Mouse (Mus musculus) forebrain, embryonic 10.5 days (tissue): Measurements from ENCODE around the gene Irs2. TPM values are rescaled to one million over a fixed set of nuclear protein-coding genes. Genes with fewer than 3 reads are reported as not detected.

ENCODE experiments used
- DNase-seq: peaks from one replicate; pipeline ENCODE4 v3.0.0-alpha.2; 2017; ENCODE audit warnings: low spot score; ENCODE audit errors: extremely low spot score
- H3K27ac ChIP-seq: fragments of 300-500 bp; sonication (generic); 2 replicates; pipeline ENCODE4 v1.5.1; 2016; ENCODE audit warnings: mild to moderate bottlenecking
- H3K27me3 ChIP-seq: fragments of 300-500 bp; sonication (generic); 2 replicates; pipeline ENCODE4 v1.6.1; 2016; ENCODE audit warnings: mild to moderate bottlenecking; ENCODE audit not compliant: poor library complexity, severe bottlenecking
- H3K36me3 ChIP-seq: fragments of 300-500 bp; sonication (generic); replicated peaks from 2 replicates; pipeline ENCODE4 v1.6.1; 2016; ENCODE audit warnings: mild to moderate bottlenecking, moderate library complexity
- H3K4me1 ChIP-seq: fragments of 300-500 bp; sonication (generic); 2 replicates; pipeline ENCODE4 v1.6.1; 2016
- H3K4me3 ChIP-seq: fragments of 300-500 bp; sonication (generic); 2 replicates; pipeline ENCODE4 v1.5.1; 2016; ENCODE audit warnings: mild to moderate bottlenecking, moderate library complexity
- H3K9me3 ChIP-seq: fragments of 300-500 bp; sonication (generic); 2 replicates; pipeline ENCODE4 v1.6.1; 2016; ENCODE audit warnings: mild to moderate bottlenecking, moderate library complexity
- WGBS: fragments of 180-500 bp; shearing (Covaris S2); methylation state at CpG from one replicate; pipeline ENCODE4 v1.1.7; 2016; 5-methylcytosine and 5-hydroxymethylcytosine counted together
- polyA plus RNA-seq: library from polyadenylated mRNA; unstranded; fragments of >200 nt; fragmentation: Nextera tagmentation; extraction: Ambion mirVana; gene quantifications from 2 replicates; pipeline ENCODE4 v1.2.1, GENCODE M21; 2016

The Irs2 gene
- polyA plus RNA-seq, 1 experiment from 2014 or later = 5.7 TPM

- Histone ChIP-seq H3K4me1 (peaks cover 59% of the 10 kb centered on the region), H3K4me3 (no peak overlapping the region), H3K27me3 (peaks cover 48% of the 10 kb centered on the region), H3K36me3 (no peaks in the 10 kb centered on the region), H3K27ac (peak overlapping the region; percentile 40; the same call in 1 of the 2 replicates), H3K9me3 (no peaks in the 10 kb centered on the region)
- no peak for DNase-seq
- WGBS = 43% methylated on average over 11 of the region's 11 CpGs
Observed at GRCm38 (mm10) chr8:10953346-10954053, 54.8 kb downstream of the Irs2 start.

GRCm38 (mm10) chr8:10952706-10953105 lies 55.6 kb downstream of the Irs2 start:
- Histone ChIP-seq H3K4me1 (peaks cover 59% of the 10 kb centered on the region), H3K27ac (peak overlapping the region; percentile 73; the same call in 1 of the 2 replicates), H3K4me3 (no peak overlapping the region), H3K27me3 (peaks cover 50% of the 10 kb centered on the region), H3K9me3 (no peaks in the 10 kb centered on the region), H3K36me3 (no peaks in the 10 kb centered on the region)
- 26% methylated on average over 5 of the region's 5 CpGs for WGBS
- DNase-seq = no peak

GRCm38 (mm10) chr8:10952235-10952634 lies 56.0 kb downstream of the Irs2 start:
- no peaks in the 10 kb centered on the region for H3K36me3 ChIP-seq
- peaks cover 52% of the 10 kb centered on the region for H3K27me3 ChIP-seq
- peak overlapping the region; percentile 73; the same call in 1 of the 2 replicates for H3K27ac ChIP-seq
- no peaks in the 10 kb centered on the region for H3K9me3 ChIP-seq
- no peak overlapping the region for H3K4me3 ChIP-seq
- peaks cover 59% of the 10 kb centered on the region for H3K4me1 ChIP-seq
- DNase-seq = no peak
- WGBS = 94% methylated on average over 2 of the region's 2 CpGs

- DNase-seq = no peak
- Histone ChIP-seq H3K4me1 (peaks cover 59% of the 10 kb centered on the region), H3K36me3 (no peaks in the 10 kb centered on the region), H3K27me3 (peaks cover 56% of the 10 kb centered on the region), H3K4me3 (no peak overlapping the region), H3K27ac (peak overlapping the region; percentile 73), H3K9me3 (no peaks in the 10 kb centered on the region)
- WGBS = 55% methylated on average over 4 of the region's 4 CpGs
Observed at GRCm38 (mm10) chr8:10951567-10951966, 56.7 kb downstream of the Irs2 start.

GRCm38 (mm10) chr8:10945939-10946740 lies 62.1 kb downstream of the Irs2 start:
- no peaks in the 10 kb centered on the region for H3K9me3 ChIP-seq
- peak overlapping the region; percentile 88 for H3K27ac ChIP-seq
- H3K27me3 ChIP-seq = peaks cover 75% of the 10 kb centered on the region
- peak overlapping the region; percentile 29 for H3K4me3 ChIP-seq
- WGBS = 10% methylated on average over 23 of the region's 23 CpGs
- H3K36me3 ChIP-seq = no peaks in the 10 kb centered on the region
- H3K4me1 ChIP-seq = peaks cover 44% of the 10 kb centered on the region
- DNase-seq = peak; percentile 66

- Histone ChIP-seq H3K27me3 (peaks cover 73% of the 10 kb centered on the region), H3K9me3 (no peaks in the 10 kb centered on the region), H3K4me3 (no peak overlapping the region), H3K36me3 (no peaks in the 10 kb centered on the region), H3K27ac (peak overlapping the region; percentile 88), H3K4me1 (peaks cover 41% of the 10 kb centered on the region)
- WGBS = 80% methylated on average over 2 of the region's 2 CpGs
- DNase-seq = no peak
Observed at GRCm38 (mm10) chr8:10945490-10945889, 62.8 kb downstream of the Irs2 start.

GRCm38 (mm10) chr8:10943314-10944060 lies 64.8 kb downstream of the Irs2 start:
- peaks cover 78% of the 10 kb centered on the region for H3K27me3 ChIP-seq

GRCm38 (mm10) chr8:10939883-10940282 lies 68.4 kb downstream of the Irs2 start:
- peaks cover 20% of the 10 kb centered on the region for H3K4me1 ChIP-seq
- no peaks in the 10 kb centered on the region for H3K9me3 ChIP-seq

More at GRCm38 (mm10) chr8:10943314-10944060, 64.8 kb downstream of the Irs2 start:
- Histone ChIP-seq H3K9me3 (no peaks in the 10 kb centered on the region), H3K27ac (no peak overlapping the region), H3K4me3 (no peak overlapping the region), H3K36me3 (no peaks in the 10 kb centered on the region), H3K4me1 (peaks cover 54% of the 10 kb centered on the region)
- no peak for DNase-seq
- WGBS = 89% methylated on average over 9 of the region's 9 CpGs

GRCm38 (mm10) chr8:10939210-10939782 lies 69.0 kb downstream of the Irs2 start:
- H3K4me1 ChIP-seq = peaks cover 23% of the 10 kb centered on the region
- H3K27me3 ChIP-seq = peaks cover 91% of the 10 kb centered on the region
- H3K9me3 ChIP-seq = no peaks in the 10 kb centered on the region

More at GRCm38 (mm10) chr8:10939883-10940282, 68.4 kb downstream of the Irs2 start:
- peaks cover 89% of the 10 kb centered on the region for H3K27me3 ChIP-seq
- no peak overlapping the region for H3K4me3 ChIP-seq
- no peak for DNase-seq
- no peaks in the 10 kb centered on the region for H3K36me3 ChIP-seq
- WGBS = 62% methylated on average over 6 of the region's 6 CpGs
- H3K27ac ChIP-seq = no peak overlapping the region

GRCm38 (mm10) chr8:10938284-10938683 lies 70.0 kb downstream of the Irs2 start:
- H3K36me3 ChIP-seq = no peaks in the 10 kb centered on the region
- 83% methylated on average over 6 of the region's 6 CpGs for WGBS
- DNase-seq = no peak
- no peaks in the 10 kb centered on the region for H3K9me3 ChIP-seq
- H3K27ac ChIP-seq = no peak overlapping the region
- H3K4me3 ChIP-seq = no peak overlapping the region
- peaks cover 23% of the 10 kb centered on the region for H3K4me1 ChIP-seq
- H3K27me3 ChIP-seq = peaks cover 91% of the 10 kb centered on the region

More at GRCm38 (mm10) chr8:10939210-10939782, 69.0 kb downstream of the Irs2 start:
- no peak overlapping the region for H3K27ac ChIP-seq
- no peaks in the 10 kb centered on the region for H3K36me3 ChIP-seq
- DNase-seq = no peak
- 77% methylated on average over 3 of the region's 3 CpGs for WGBS
- no peak overlapping the region for H3K4me3 ChIP-seq

GRCm38 (mm10) chr8:10936646-10937045 lies 71.6 kb downstream of the Irs2 start:
- Histone ChIP-seq H3K9me3 (no peaks in the 10 kb centered on the region), H3K4me3 (no peak overlapping the region), H3K27ac (no peak overlapping the region), H3K4me1 (peaks cover 23% of the 10 kb centered on the region), H3K27me3 (peaks cover 90% of the 10 kb centered on the region), H3K36me3 (no peaks in the 10 kb centered on the region)
- 85% methylated on average over 9 of the region's 9 CpGs for WGBS
- no peak for DNase-seq

GRCm38 (mm10) chr8:10935231-10935630 lies 73.0 kb downstream of the Irs2 start:
- Histone ChIP-seq H3K27ac (peak overlapping the region; percentile 2; the same call in 1 of the 2 replicates), H3K4me1 (peaks cover 19% of the 10 kb centered on the region), H3K9me3 (no peaks in the 10 kb centered on the region), H3K27me3 (peaks cover 92% of the 10 kb centered on the region), H3K4me3 (no peak overlapping the region), H3K36me3 (no peaks in the 10 kb centered on the region)
- no peak for DNase-seq
- 87% methylated on average over 8 of the region's 8 CpGs for WGBS
